Mouse (Mus musculus): ENCODE results near the gene Gm572. TPM values are rescaled to one million over a fixed set of nuclear protein-coding genes. Genes with fewer than 3 reads are reported as not detected.

Gene Gm572
- polyA plus RNA-seq, 1 experiment from 2014 or later: 0.17 TPM

- Histone ChIP-seq H3K27ac (replicated peaks) (peak overlapping the region; percentile 83), H3K36me3 (no peaks in the 10 kb centered on the region), H3K4me1 (peaks cover 22% of the 10 kb centered on the region), H3K27me3 (replicated peaks) (no peaks in the 10 kb centered on the region), H3K9ac (peak overlapping the region; percentile 44; the same call in 1 of the 2 replicates), H3K4me2 (peak overlapping the region; percentile 43), H3K9me3 (no peaks in the 10 kb centered on the region), H3K4me3 (peak overlapping the region; percentile 13)
- ATAC-seq (ENCODE audit: extremely low read depth, insufficient number of reproducible peaks, low FRiP score, low TSS enrichment): peak; percentile 51; the same call in 1 of the 2 replicates
- 18% methylated on average over 11 of the region's 11 CpGs for WGBS
Measured at GRCm38 (mm10) chr4:148646616-148647015, 3.5 kb downstream of the Gm572 start.

- ATAC-seq (ENCODE audit: extremely low read depth, insufficient number of reproducible peaks, low FRiP score, low TSS enrichment): no peak
- Histone ChIP-seq H3K4me3 (no peak overlapping the region), H3K4me2 (no peak overlapping the region), H3K9me3 (no peaks in the 10 kb centered on the region), H3K4me1 (peaks cover 13% of the 10 kb centered on the region), H3K27ac (replicated peaks) (no peak overlapping the region), H3K36me3 (no peaks in the 10 kb centered on the region), H3K27me3 (replicated peaks) (no peaks in the 10 kb centered on the region), H3K9ac (no peak overlapping the region)
- WGBS: 56% methylated on average over 3 of the region's 3 CpGs
Measured at GRCm38 (mm10) chr4:148649309-148649708, 6.2 kb downstream of the Gm572 start.

- Histone ChIP-seq H3K4me2 (no peak overlapping the region), H3K27me3 (replicated peaks) (no peaks in the 10 kb centered on the region), H3K36me3 (no peaks in the 10 kb centered on the region), H3K27ac (replicated peaks) (no peak overlapping the region), H3K9ac (no peak overlapping the region), H3K4me1 (peaks cover 7% of the 10 kb centered on the region; the same call in 1 of the 2 replicates), H3K9me3 (no peaks in the 10 kb centered on the region), H3K4me3 (no peak overlapping the region)
- no peak for ATAC-seq (ENCODE audit: extremely low read depth, insufficient number of reproducible peaks, low FRiP score, low TSS enrichment)
- 76% methylated on average over 9 of the region's 9 CpGs for WGBS
Measured at GRCm38 (mm10) chr4:148651045-148651444, 7.9 kb downstream of the Gm572 start.

GRCm38 (mm10) chr4:148654701-148655398 lies 11.7 kb downstream of the Gm572 start:
- Histone ChIP-seq H3K36me3 (no peaks in the 10 kb centered on the region), H3K4me1 (peaks cover 18% of the 10 kb centered on the region), H3K4me2 (no peak overlapping the region), H3K4me3 (no peak overlapping the region), H3K27me3 (replicated peaks) (no peaks in the 10 kb centered on the region), H3K9me3 (no peaks in the 10 kb centered on the region), H3K9ac (no peak overlapping the region), H3K27ac (replicated peaks) (no peak overlapping the region)
- WGBS: 82% methylated on average over 18 of the region's 18 CpGs
- ATAC-seq (ENCODE audit: extremely low read depth, insufficient number of reproducible peaks, low FRiP score, low TSS enrichment): no peak

- no peak for ATAC-seq (ENCODE audit: extremely low read depth, insufficient number of reproducible peaks, low FRiP score, low TSS enrichment)
- peak overlapping the region; percentile 33 for H3K9ac ChIP-seq
- H3K36me3 ChIP-seq: no peaks in the 10 kb centered on the region
- peaks cover 18% of the 10 kb centered on the region for H3K4me1 ChIP-seq
- 30% methylated on average over 15 of the region's 15 CpGs for WGBS
- H3K4me2 ChIP-seq: peak overlapping the region; percentile 62
- H3K4me3 ChIP-seq: peak overlapping the region; percentile 21
- no peaks in the 10 kb centered on the region for H3K9me3 ChIP-seq
- no peaks in the 10 kb centered on the region; the same call in 1 of the 2 replicates for H3K27me3 ChIP-seq (replicated peaks)
- peak overlapping the region; percentile 41; the same call in 1 of the 2 replicates for H3K27ac ChIP-seq (replicated peaks)
Measured at GRCm38 (mm10) chr4:148656691-148657258, 13.7 kb downstream of the Gm572 start.

- Histone ChIP-seq H3K27me3 (replicated peaks) (peaks cover 2% of the 10 kb centered on the region), H3K9me3 (no peaks in the 10 kb centered on the region), H3K9ac (no peak overlapping the region), H3K27ac (replicated peaks) (peak overlapping the region; percentile 41; the same call in 1 of the 2 replicates), H3K4me1 (peaks cover 28% of the 10 kb centered on the region), H3K4me3 (no peak overlapping the region), H3K36me3 (no peaks in the 10 kb centered on the region), H3K4me2 (peak overlapping the region; percentile 62; the same call in 1 of the 2 replicates)
- 78% methylated on average over 13 of the region's 13 CpGs for WGBS
- ATAC-seq (ENCODE audit: extremely low read depth, insufficient number of reproducible peaks, low FRiP score, low TSS enrichment): no peak
Measured at GRCm38 (mm10) chr4:148657776-148658175, 14.7 kb downstream of the Gm572 start.

- ATAC-seq (ENCODE audit: extremely low read depth, insufficient number of reproducible peaks, low FRiP score, low TSS enrichment): no peak
- no peak overlapping the region for H3K4me3 ChIP-seq
- peaks cover 37% of the 10 kb centered on the region for H3K4me1 ChIP-seq
- no peak overlapping the region for H3K9ac ChIP-seq
- peaks cover 5% of the 10 kb centered on the region for H3K27me3 ChIP-seq (replicated peaks)
- no peak overlapping the region for H3K27ac ChIP-seq (replicated peaks)
- H3K36me3 ChIP-seq: no peaks in the 10 kb centered on the region
- H3K9me3 ChIP-seq: no peaks in the 10 kb centered on the region
- WGBS: 65% methylated on average over 3 of the region's 3 CpGs
- H3K4me2 ChIP-seq: no peak overlapping the region
Measured at GRCm38 (mm10) chr4:148660174-148660573, 17.1 kb downstream of the Gm572 start.

- peaks cover 35% of the 10 kb centered on the region for H3K4me1 ChIP-seq
- 27% methylated on average over 21 of the region's 21 CpGs for WGBS
- H3K36me3 ChIP-seq: no peaks in the 10 kb centered on the region
- no peak for ATAC-seq (ENCODE audit: extremely low read depth, insufficient number of reproducible peaks, low FRiP score, low TSS enrichment)
- peak overlapping the region; percentile 13; the same call in 1 of the 2 replicates for H3K4me3 ChIP-seq
- H3K9me3 ChIP-seq: no peaks in the 10 kb centered on the region
- H3K27ac ChIP-seq (replicated peaks): peak overlapping the region; percentile 50; the same call in 1 of the 2 replicates
- H3K9ac ChIP-seq: peak overlapping the region; percentile 9; the same call in 1 of the 2 replicates
- peak overlapping the region; percentile 54 for H3K4me2 ChIP-seq
- H3K27me3 ChIP-seq (replicated peaks): peaks cover 5% of the 10 kb centered on the region
Measured at GRCm38 (mm10) chr4:148662168-148662965, 19.2 kb downstream of the Gm572 start.

GRCm38 (mm10) chr4:148663326-148663725 lies 20.2 kb downstream of the Gm572 start:
- no peak for ATAC-seq (ENCODE audit: extremely low read depth, insufficient number of reproducible peaks, low FRiP score, low TSS enrichment)
- Histone ChIP-seq H3K4me2 (no peak overlapping the region), H3K9ac (no peak overlapping the region), H3K4me1 (peaks cover 38% of the 10 kb centered on the region), H3K9me3 (no peaks in the 10 kb centered on the region), H3K27me3 (replicated peaks) (peaks cover 5% of the 10 kb centered on the region), H3K4me3 (no peak overlapping the region), H3K36me3 (no peaks in the 10 kb centered on the region), H3K27ac (replicated peaks) (no peak overlapping the region)
- 77% methylated on average over 7 of the region's 7 CpGs for WGBS

- no peak for ATAC-seq (ENCODE audit: extremely low read depth, insufficient number of reproducible peaks, low FRiP score, low TSS enrichment)
- H3K27me3 ChIP-seq (replicated peaks): peaks cover 5% of the 10 kb centered on the region
- H3K36me3 ChIP-seq: no peaks in the 10 kb centered on the region
- peaks cover 45% of the 10 kb centered on the region for H3K4me1 ChIP-seq
- H3K4me2 ChIP-seq: no peak overlapping the region
- no peak overlapping the region for H3K9ac ChIP-seq
- 69% methylated on average over 6 of the region's 6 CpGs for WGBS
- H3K27ac ChIP-seq (replicated peaks): no peak overlapping the region
- H3K9me3 ChIP-seq: no peaks in the 10 kb centered on the region
- H3K4me3 ChIP-seq: no peak overlapping the region
Measured at GRCm38 (mm10) chr4:148664021-148664420, 20.9 kb downstream of the Gm572 start.

All from heart, embryonic 13.5 days (tissue).